Mouse (Mus musculus) neural tube, embryonic 12.5 days (tissue): ENCODE measurements around the gene Nrgn. TPM values are rescaled to one million over a fixed set of nuclear protein-coding genes. Genes with fewer than 3 reads are reported as not detected.

Experiments used
- ATAC-seq: fragments of 200-750 bp; cut with Nextera tagmentation; 2 replicates; pipeline ENCODE4 v1.8.0; 2017; ENCODE audit warnings: low read depth, mild to moderate bottlenecking, moderate TSS enrichment, moderate library complexity; ENCODE audit not compliant: low FRiP score
- H3K27ac ChIP-seq: fragments of 300-500 bp; sonication (generic); 2 replicates; pipeline ENCODE4 v1.5.1; 2016
- H3K27me3 ChIP-seq: fragments of 300-500 bp; sonication (generic); replicated peaks from 2 replicates; pipeline ENCODE4 v1.6.1; 2016; ENCODE audit warnings: mild to moderate bottlenecking
- H3K36me3 ChIP-seq: fragments of 300-500 bp; sonication (generic); 2 replicates; pipeline ENCODE4 v1.6.1; 2016; ENCODE audit warnings: mild to moderate bottlenecking
- H3K4me1 ChIP-seq: fragments of 300-500 bp; sonication (generic); 2 replicates; pipeline ENCODE4 v1.6.1; 2016
- H3K4me2 ChIP-seq: fragments of 300-500 bp; sonication (generic); replicated peaks from 2 replicates; pipeline ENCODE4 v1.6.1; 2016; ENCODE audit warnings: mild to moderate bottlenecking
- H3K4me3 ChIP-seq: fragments of 300-500 bp; sonication (generic); 2 replicates; pipeline ENCODE4 v1.5.1; 2016
- H3K9ac ChIP-seq: fragments of 300-500 bp; sonication (generic); 2 replicates; pipeline ENCODE4 v1.6.1; 2016; ENCODE audit warnings: mild to moderate bottlenecking
- H3K9me3 ChIP-seq: fragments of 300-500 bp; sonication (generic); 2 replicates; pipeline ENCODE4 v1.6.1; 2016; ENCODE audit warnings: mild to moderate bottlenecking
- WGBS: fragments of 180-500 bp; shearing (Covaris S2); methylation state at CpG from one replicate; pipeline ENCODE4 v1.1.7; 2016; 5-methylcytosine and 5-hydroxymethylcytosine counted together
- polyA plus RNA-seq: library from polyadenylated mRNA; unstranded; fragments of >200 nt; fragmentation: Nextera tagmentation; extraction: Ambion mirVana; gene quantifications from 2 replicates; pipeline ENCODE4 v1.2.1, GENCODE M21; 2016

Gene Nrgn
- polyA plus RNA-seq: 7.0 and 10.3 TPM in 2 replicates

GRCm38 (mm10) chr9:37552536-37553293 is at the start of gene Nrgn:
Nrgn (minus strand) TSS chr9:37552904.
- Histone ChIP-seq H3K4me3 (peak within 1 kb of the TSS; percentile 35), H3K4me2 (peak within 1 kb of the TSS; percentile 81), H3K9me3 (no peaks in the 10 kb centered on the region), H3K4me1 (peaks cover 13% of the 10 kb centered on the region), H3K27ac (no peak within 1 kb of the TSS), H3K9ac (no peak within 1 kb of the TSS), H3K36me3 (no peaks in the 10 kb centered on the region), H3K27me3 (peaks cover 78% of the 10 kb centered on the region)
- WGBS: 4% methylated on average over 31 of the region's 31 CpGs
- peak; percentile 93 for ATAC-seq

GRCm38 (mm10) chr9:37600538-37601205 is 48.0 kb upstream of the Nrgn start:
- no peak for ATAC-seq
- H3K9me3 ChIP-seq: no peaks in the 10 kb centered on the region
- no peaks in the 10 kb centered on the region for H3K36me3 ChIP-seq
- H3K27ac ChIP-seq: no peak overlapping the region
- H3K4me2 ChIP-seq: no peak overlapping the region
- H3K4me1 ChIP-seq: no peaks in the 10 kb centered on the region
- WGBS: 90% methylated on average over 2 of the region's 2 CpGs
- no peak overlapping the region for H3K9ac ChIP-seq
- H3K27me3 ChIP-seq: no peaks in the 10 kb centered on the region
- H3K4me3 ChIP-seq: no peak overlapping the region

- Histone ChIP-seq H3K9me3 (no peaks in the 10 kb centered on the region), H3K27ac (no peak overlapping the region), H3K4me2 (no peak overlapping the region), H3K4me3 (no peak overlapping the region), H3K4me1 (no peaks in the 10 kb centered on the region), H3K36me3 (no peaks in the 10 kb centered on the region), H3K27me3 (no peaks in the 10 kb centered on the region), H3K9ac (no peak overlapping the region)
- ATAC-seq: no peak
- 87% methylated on average over 2 of the region's 2 CpGs for WGBS
These were observed 45.9 kb upstream of the Nrgn start for GRCm38 (mm10) chr9:37598637-37599036.

GRCm38 (mm10) chr9:37595570-37595969 is 42.9 kb upstream of the Nrgn start:
- ATAC-seq: no peak
- no peaks in the 10 kb centered on the region for H3K36me3 ChIP-seq
- no peaks in the 10 kb centered on the region for H3K4me1 ChIP-seq
- H3K27me3 ChIP-seq: no peaks in the 10 kb centered on the region
- no peak overlapping the region for H3K4me2 ChIP-seq
- no peaks in the 10 kb centered on the region for H3K9me3 ChIP-seq
- WGBS: 88% methylated on average over 1 of the region's 1 CpGs
- H3K9ac ChIP-seq: no peak overlapping the region
- no peak overlapping the region for H3K4me3 ChIP-seq
- H3K27ac ChIP-seq: no peak overlapping the region

GRCm38 (mm10) chr9:37593690-37594089 is 41.0 kb upstream of the Nrgn start:
- no peak overlapping the region for H3K4me2 ChIP-seq
- ATAC-seq: no peak
- 94% methylated on average over 3 of the region's 3 CpGs for WGBS

GRCm38 (mm10) chr9:37592633-37593032 is 39.9 kb upstream of the Nrgn start:
- no peaks in the 10 kb centered on the region for H3K36me3 ChIP-seq
- H3K9ac ChIP-seq: no peak overlapping the region
- no peak for ATAC-seq
- WGBS: 66% methylated on average over 6 of the region's 6 CpGs
- no peaks in the 10 kb centered on the region for H3K27me3 ChIP-seq
- H3K4me2 ChIP-seq: no peak overlapping the region
- no peak overlapping the region for H3K27ac ChIP-seq
- no peaks in the 10 kb centered on the region for H3K9me3 ChIP-seq
- no peaks in the 10 kb centered on the region for H3K4me1 ChIP-seq
- no peak overlapping the region for H3K4me3 ChIP-seq

More at GRCm38 (mm10) chr9:37593690-37594089, 41.0 kb upstream of the Nrgn start:
- H3K4me3 ChIP-seq: no peak overlapping the region
- no peak overlapping the region for H3K27ac ChIP-seq
- no peaks in the 10 kb centered on the region for H3K36me3 ChIP-seq
- no peak overlapping the region for H3K9ac ChIP-seq
- H3K27me3 ChIP-seq: no peaks in the 10 kb centered on the region
- H3K4me1 ChIP-seq: no peaks in the 10 kb centered on the region
- no peaks in the 10 kb centered on the region for H3K9me3 ChIP-seq

- no peaks in the 10 kb centered on the region for H3K4me1 ChIP-seq
- no peaks in the 10 kb centered on the region for H3K27me3 ChIP-seq
- no peak overlapping the region for H3K4me2 ChIP-seq
- H3K9me3 ChIP-seq: no peaks in the 10 kb centered on the region
- no peaks in the 10 kb centered on the region for H3K36me3 ChIP-seq
- no peak overlapping the region for H3K4me3 ChIP-seq
- no peak overlapping the region for H3K27ac ChIP-seq
- no peak overlapping the region for H3K9ac ChIP-seq
- WGBS: 83% methylated on average over 2 of the region's 2 CpGs
- ATAC-seq: no peak
These were observed 39.3 kb upstream of the Nrgn start for GRCm38 (mm10) chr9:37592025-37592424.

- ATAC-seq: no peak
- 82% methylated on average over 4 of the region's 4 CpGs for WGBS
- H3K36me3 ChIP-seq: no peaks in the 10 kb centered on the region
- no peak overlapping the region for H3K4me3 ChIP-seq
- H3K9me3 ChIP-seq: no peaks in the 10 kb centered on the region
- H3K27ac ChIP-seq: no peak overlapping the region
- H3K9ac ChIP-seq: no peak overlapping the region
- no peaks in the 10 kb centered on the region for H3K27me3 ChIP-seq
- H3K4me1 ChIP-seq: no peaks in the 10 kb centered on the region
- H3K4me2 ChIP-seq: no peak overlapping the region
These were observed 37.7 kb upstream of the Nrgn start for GRCm38 (mm10) chr9:37590381-37590780.

GRCm38 (mm10) chr9:37586718-37587117 is 34.0 kb upstream of the Nrgn start:
- ATAC-seq: no peak
- 86% methylated on average over 4 of the region's 4 CpGs for WGBS

GRCm38 (mm10) chr9:37583594-37583993 is 30.9 kb upstream of the Nrgn start:
- 88% methylated on average over 5 of the region's 5 CpGs for WGBS

More at GRCm38 (mm10) chr9:37586718-37587117, 34.0 kb upstream of the Nrgn start:
- H3K36me3 ChIP-seq: no peaks in the 10 kb centered on the region
- H3K27ac ChIP-seq: no peak overlapping the region
- H3K4me3 ChIP-seq: no peak overlapping the region
- H3K4me2 ChIP-seq: no peak overlapping the region
- no peaks in the 10 kb centered on the region for H3K9me3 ChIP-seq
- no peak overlapping the region for H3K9ac ChIP-seq
- H3K27me3 ChIP-seq: no peaks in the 10 kb centered on the region
- H3K4me1 ChIP-seq: no peaks in the 10 kb centered on the region

GRCm38 (mm10) chr9:37576436-37576930 is 23.8 kb upstream of the Nrgn start:
- Histone ChIP-seq H3K4me1 (peaks cover 6% of the 10 kb centered on the region), H3K4me3 (no peak overlapping the region), H3K27me3 (no peaks in the 10 kb centered on the region), H3K27ac (no peak overlapping the region), H3K4me2 (peak overlapping the region; percentile 43), H3K36me3 (no peaks in the 10 kb centered on the region), H3K9me3 (no peaks in the 10 kb centered on the region), H3K9ac (no peak overlapping the region)
- 28% methylated on average over 14 of the region's 14 CpGs for WGBS
- ATAC-seq: peak; percentile 87

More at GRCm38 (mm10) chr9:37583594-37583993, 30.9 kb upstream of the Nrgn start:
- no peaks in the 10 kb centered on the region for H3K36me3 ChIP-seq
- H3K9me3 ChIP-seq: no peaks in the 10 kb centered on the region
- no peak overlapping the region for H3K4me2 ChIP-seq
- H3K4me3 ChIP-seq: no peak overlapping the region
- no peaks in the 10 kb centered on the region for H3K4me1 ChIP-seq
- no peaks in the 10 kb centered on the region for H3K27me3 ChIP-seq
- no peak overlapping the region for H3K27ac ChIP-seq
- ATAC-seq: no peak
- no peak overlapping the region for H3K9ac ChIP-seq

- Histone ChIP-seq H3K4me2 (no peak overlapping the region), H3K27me3 (no peaks in the 10 kb centered on the region), H3K27ac (no peak overlapping the region), H3K4me3 (no peak overlapping the region), H3K9ac (no peak overlapping the region), H3K36me3 (no peaks in the 10 kb centered on the region), H3K9me3 (no peaks in the 10 kb centered on the region), H3K4me1 (peaks cover 9% of the 10 kb centered on the region)
- 66% methylated on average over 3 of the region's 3 CpGs for WGBS
- ATAC-seq: no peak
These were observed 19.6 kb upstream of the Nrgn start for GRCm38 (mm10) chr9:37572204-37572876.
